Mouse (Mus musculus) spleen, postnatal 36 days (tissue): ENCODE data around the gene Stard9.

Experiments
- DNase-seq, 2 experiments: peaks; one replicate each; pipeline ENCODE4 v3.0.0; 2022; ENCODE audit warnings: low spot score in 2 of 2, mixed read lengths in 1 of 2

The Stard9 gene

GRCm38 (mm10) chr2:120628886-120629735 lies at the start of gene Stard9:
Gene Stard9, plus strand, starts transcription at chr2:120629121.
- peak; percentile 99 for DNase-seq

GRCm38 (mm10) chr2:120589759-120590158 lies 39.2 kb upstream of the Stard9 start:
- DNase-seq: no peak

- DNase-seq: no peak
These were observed 36.7 kb upstream of the Stard9 start for GRCm38 (mm10) chr2:120592227-120592626.

- no peak for DNase-seq
These were observed 31.2 kb upstream of the Stard9 start for GRCm38 (mm10) chr2:120597734-120598133.

DNA sequence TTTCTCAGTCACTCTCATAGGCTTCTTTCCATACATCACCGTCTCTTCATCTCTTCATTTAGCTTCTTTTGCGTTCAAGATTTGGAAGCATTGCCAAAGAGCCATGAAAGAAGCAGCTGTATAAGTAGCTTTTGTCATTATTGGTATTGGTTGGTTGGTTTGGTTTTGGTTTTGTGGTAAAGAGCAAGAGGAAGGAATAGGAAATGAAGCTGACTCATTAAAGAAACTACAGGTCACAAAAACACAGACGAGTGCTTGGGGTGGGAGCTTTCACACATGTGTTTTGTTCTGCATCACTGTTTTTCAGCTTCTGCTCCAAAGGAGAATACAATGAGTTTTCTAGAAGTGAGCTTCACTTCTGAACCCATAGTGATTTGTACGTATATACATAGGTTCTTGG lies 29.4 kb upstream of the Stard9 start:
- no peak for DNase-seq

DNA sequence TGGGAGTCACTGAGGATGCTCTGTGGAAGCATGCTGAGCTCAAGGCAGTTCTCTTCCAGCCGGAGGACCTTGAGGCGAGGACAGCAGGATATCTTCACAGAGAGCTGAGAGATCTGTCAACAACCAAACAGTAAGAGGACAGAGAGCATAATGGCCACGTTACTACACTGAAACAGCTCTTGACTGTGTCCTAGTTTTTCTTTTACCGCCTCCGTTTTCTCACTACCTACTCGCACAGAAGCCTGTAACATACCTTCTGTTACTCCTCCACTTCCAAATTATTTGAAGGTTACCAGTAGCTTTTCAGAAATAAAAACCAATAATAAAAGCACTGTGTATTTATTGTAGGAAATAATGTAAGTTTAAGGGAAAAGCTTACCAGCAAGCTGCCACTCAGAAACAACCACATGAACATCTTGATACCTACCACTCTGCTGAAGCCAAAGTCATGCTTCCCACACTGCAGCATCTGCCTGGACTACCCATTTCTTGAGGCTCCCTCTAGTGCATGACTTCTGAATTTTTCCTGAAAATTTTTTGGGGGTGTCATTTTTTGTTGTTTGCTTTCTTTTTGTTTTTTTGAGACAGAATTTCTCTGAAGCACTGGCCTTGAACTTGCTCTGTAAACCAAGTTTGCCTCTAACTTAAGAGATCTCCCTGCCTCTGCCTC lies 22.8 kb upstream of the Stard9 start:
- DNase-seq: no peak

- peak; percentile 87 for DNase-seq
These were observed 19.8 kb upstream of the Stard9 start, which contains the start of the genes Haus2 and Lrrc57 for GRCm38 (mm10) chr2:120608830-120609723. Gene Haus2, plus strand, starts transcription at chr2:120609383. Gene Lrrc57, minus strand, starts transcription at chr2:120609520.

GRCm38 (mm10) chr2:120616279-120617163 lies 12.4 kb upstream of the Stard9 start:
- DNase-seq: no peak

GRCm38 (mm10) chr2:120619538-120619937 lies 9.4 kb upstream of the Stard9 start:
- DNase-seq: no peak

DNA sequence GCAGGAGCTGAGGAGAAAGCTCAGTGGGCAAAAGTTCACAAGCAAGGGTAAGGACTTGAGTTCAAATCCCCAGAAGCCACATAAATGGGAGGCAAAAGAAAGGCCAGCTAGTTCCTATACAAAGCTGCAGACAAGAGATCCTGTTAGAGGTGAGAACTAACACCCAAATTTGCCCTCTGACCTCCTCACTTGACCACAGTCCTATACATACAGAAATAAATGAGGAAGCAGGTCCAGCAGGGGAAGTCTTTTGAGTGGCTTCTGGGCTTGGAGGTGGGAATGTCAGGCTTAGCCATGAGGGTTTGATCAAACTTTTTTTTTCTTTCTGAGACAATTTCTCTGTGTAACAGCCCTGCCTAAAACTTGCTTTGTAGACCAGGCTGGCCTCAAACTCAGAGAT lies 6.0 kb upstream of the Stard9 start:
- DNase-seq: no peak

DNA sequence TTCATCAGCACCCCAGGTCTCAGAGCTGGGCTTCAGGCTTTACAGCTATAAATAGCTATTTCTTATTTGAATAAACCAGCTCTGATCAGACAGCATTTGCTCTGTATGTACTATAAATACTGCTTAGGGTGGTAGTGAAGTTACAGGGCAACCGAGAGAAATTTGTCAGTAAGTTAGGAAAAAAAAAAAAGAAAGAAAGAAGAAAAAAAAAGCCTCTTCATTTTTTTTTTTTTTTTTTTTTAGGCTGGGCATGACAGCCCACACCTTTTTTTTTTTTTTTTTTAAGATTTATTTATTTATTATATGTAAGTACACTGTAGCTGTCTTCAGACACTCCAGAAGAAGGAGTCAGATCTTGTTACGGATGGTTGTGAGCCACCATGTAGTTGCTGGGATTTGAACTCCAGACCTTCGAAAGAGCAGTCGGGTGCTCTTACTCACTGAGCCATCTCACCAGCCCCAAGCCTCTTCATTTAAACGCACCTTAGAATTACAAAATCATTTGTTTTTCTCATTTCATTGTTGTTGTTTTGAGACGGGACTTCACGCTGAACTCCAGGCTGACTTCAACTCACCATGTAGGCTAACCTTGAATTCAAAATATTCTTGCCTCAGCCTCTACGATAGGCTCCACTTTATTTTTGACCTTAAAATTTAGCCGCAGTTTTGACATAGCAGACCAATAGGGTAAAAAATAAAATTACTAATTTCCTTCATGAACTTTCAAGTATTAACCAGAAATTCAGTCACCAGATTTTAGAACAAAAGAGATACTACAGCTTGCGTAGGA lies 650 bp upstream of the Stard9 start:
- DNase-seq: no peak

GRCm38 (mm10) chr2:120630246-120630645 lies 1.3 kb downstream of the Stard9 start:
- DNase-seq: no peak

GRCm38 (mm10) chr2:120630655-120631054 lies 1.7 kb downstream of the Stard9 start:
- no peak for DNase-seq

DNA sequence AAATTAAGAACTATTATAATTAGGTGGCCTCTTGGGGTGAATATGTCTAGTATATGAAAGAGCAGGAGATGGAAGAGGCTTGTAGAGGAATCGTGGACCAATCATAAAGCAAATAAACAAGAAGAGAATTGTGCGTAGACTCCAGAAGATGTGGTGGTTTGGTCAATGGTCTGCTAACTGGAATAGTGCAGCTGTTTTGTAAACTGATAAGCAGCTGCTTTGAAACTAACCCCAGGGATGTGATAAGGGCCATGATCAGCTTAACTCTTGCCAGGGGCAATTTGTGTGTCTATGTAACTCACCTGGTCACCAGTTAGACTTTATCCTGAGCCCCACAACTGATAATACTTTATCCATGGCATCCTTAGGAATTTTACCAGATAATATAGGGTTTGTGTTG lies 2.6 kb downstream of the Stard9 start:
- no peak for DNase-seq

GRCm38 (mm10) chr2:120631957-120632356 lies 3.0 kb downstream of the Stard9 start:
- peak; percentile 29 to 42 for DNase-seq

- no peak for DNase-seq
These were observed 11.9 kb downstream of the Stard9 start for GRCm38 (mm10) chr2:120640835-120641234.

DNA sequence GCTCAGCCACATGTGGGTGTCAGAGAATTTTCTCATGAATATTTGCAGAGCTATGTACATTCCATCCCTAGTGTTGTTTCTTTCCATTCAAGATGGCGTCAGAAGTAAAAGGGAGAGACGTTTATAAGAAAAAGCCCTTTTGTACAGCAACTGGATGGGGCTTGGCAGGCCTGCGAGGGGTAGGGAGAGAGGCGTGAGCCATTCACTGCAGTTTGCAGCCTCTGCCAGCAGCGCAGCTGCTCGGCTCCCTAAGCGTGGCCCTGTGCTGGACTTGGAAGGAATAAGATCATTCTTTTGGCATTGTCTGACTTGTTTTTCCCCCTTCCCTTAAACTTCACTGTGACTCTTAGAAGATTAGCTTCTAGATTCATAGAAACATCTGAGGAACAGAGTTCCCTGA lies 14.9 kb downstream of the Stard9 start:
- no peak for DNase-seq

DNA sequence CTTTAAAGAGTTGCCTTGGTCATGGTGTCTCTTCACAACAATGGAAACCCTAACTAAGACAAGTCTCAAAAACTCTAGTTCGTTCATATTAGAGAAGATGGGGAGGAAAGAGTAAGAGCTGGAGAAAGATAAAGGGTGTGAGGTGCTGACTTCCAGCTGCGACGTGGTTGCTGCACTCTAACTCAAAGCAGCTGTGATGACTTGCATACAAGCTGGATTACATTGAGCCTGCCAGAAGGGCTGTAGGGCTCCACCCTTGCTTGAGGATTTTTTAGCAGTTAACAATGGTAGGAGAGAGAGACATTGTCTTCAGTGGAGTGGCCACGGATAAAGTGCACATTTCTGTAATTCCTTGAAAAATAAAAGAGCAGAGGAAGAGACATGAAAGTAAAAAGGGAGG lies 17.9 kb downstream of the Stard9 start:
- DNase-seq: no peak

- no peak for DNase-seq
These were observed 23.5 kb downstream of the Stard9 start for GRCm38 (mm10) chr2:120652256-120652924.

DNA sequence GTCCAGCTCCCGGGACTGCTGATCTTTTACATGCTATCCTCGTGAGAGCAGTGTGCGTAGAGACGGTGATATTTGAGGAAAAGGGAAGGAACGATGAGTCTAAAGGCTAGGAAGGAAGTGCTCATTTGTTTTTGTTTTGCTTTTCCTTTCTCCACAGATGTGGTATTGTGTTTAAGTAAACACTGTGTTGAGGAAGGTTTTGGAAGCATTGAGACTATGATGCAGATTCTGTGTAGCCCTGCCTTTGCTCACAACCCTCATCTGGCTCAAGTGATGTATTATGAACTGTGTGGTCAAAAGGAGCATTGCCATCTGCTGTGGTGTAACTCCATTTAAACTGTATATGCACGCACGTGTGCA lies 24.0 kb downstream of the Stard9 start:
- DNase-seq: no peak
